Mouse (Mus musculus) MEL (cell line): ENCODE measurements around the gene Poldip2. TPM values are rescaled to one million over a fixed set of nuclear protein-coding genes. Genes with fewer than 3 reads are reported as not detected.

Source experiments
- DNase-seq: peaks from one replicate; pipeline ENCODE4 v3.0.0; 2011; ENCODE audit warnings: low read depth, low spot score
- H3K27ac ChIP-seq: 2 replicates; pipeline ENCODE4 v1.5.1; 2012; ENCODE audit warnings: low read depth, mild to moderate bottlenecking, control low read depth, low read length, moderate library complexity; ENCODE audit not compliant: control insufficient read depth
- H3K27me3 ChIP-seq, 2 experiments: fragments of 150-350 bp in 1 of 2; sonication (generic) in 1 of 2; 2 replicates each; pipeline ENCODE4 v1.6.1; 2012; ENCODE audit warnings: low read length in 2 of 2, mild to moderate bottlenecking in 2 of 2, improper control_type of control experiment in 1 of 2, moderate library complexity in 1 of 2; ENCODE audit not compliant: insufficient read depth in 2 of 2, control insufficient read depth in 1 of 2
- H3K36me3 ChIP-seq, 2 experiments: 2 replicates each; pipeline ENCODE4 v1.6.1; 2012 to 2014; ENCODE audit warnings: low read length in 2 of 2, improper control_type of control experiment in 1 of 2, inconsistent platforms in 1 of 2, mild to moderate bottlenecking in 1 of 2; ENCODE audit not compliant: insufficient read depth in 2 of 2, control insufficient read depth in 1 of 2
- H3K4me1 ChIP-seq, 2 experiments: fragments of 150-350 bp in 1 of 2; sonication (generic) in 1 of 2; 2 replicates each; pipeline ENCODE4 v1.6.1; 2012; ENCODE audit warnings: low read length in 2 of 2, improper control_type of control experiment in 1 of 2, mild to moderate bottlenecking in 1 of 2; ENCODE audit not compliant: insufficient read depth in 2 of 2, control insufficient read depth in 1 of 2
- H3K4me3 ChIP-seq, 2 experiments: fragments of 150-350 bp in 1 of 2; sonication (generic) in 1 of 2; 2 replicates each; pipeline ENCODE4 v1.5.1; 2012; ENCODE audit warnings: low read depth in 2 of 2, low read length in 2 of 2, mild to moderate bottlenecking in 2 of 2, moderate library complexity in 2 of 2, control low read depth in 1 of 2, improper control_type of control experiment in 1 of 2; ENCODE audit not compliant: control insufficient read depth in 1 of 2, insufficient read depth in 1 of 2
- H3K79me2 ChIP-seq: 2 replicates; pipeline ENCODE4 v1.6.1; 2012; ENCODE audit warnings: mild to moderate bottlenecking, low read length, moderate library complexity; ENCODE audit not compliant: control insufficient read depth, poor library complexity, insufficient read depth
- H3K9ac ChIP-seq: 2 replicates; pipeline ENCODE4 v1.6.1; 2012; ENCODE audit warnings: low read depth, mild to moderate bottlenecking, control low read depth, low read length, moderate library complexity; ENCODE audit not compliant: control insufficient read depth, poor library complexity, severe bottlenecking
- H3K9me3 ChIP-seq: fragments of 150-350 bp; sonication (generic); replicated peaks from 2 replicates; pipeline ENCODE4 v1.6.1; 2012; ENCODE audit warnings: mild to moderate bottlenecking, low read length, improper control_type of control experiment, moderate library complexity; ENCODE audit not compliant: insufficient read depth
- ELF1 ChIP-seq: IDR thresholded peaks from 2 replicates; pipeline ENCODE4 v1.6.1; 2014; ENCODE audit warnings: low read depth, mild to moderate bottlenecking, inconsistent platforms, low read length, improper control_type of control experiment, moderate library complexity
- EP300 ChIP-seq, 2 experiments: IDR thresholded peaks; 2 replicates each; pipeline ENCODE4 v1.6.1; 2011; ENCODE audit warnings: improper control_type of control experiment in 2 of 2, low read length in 2 of 2, low read depth in 1 of 2, mild to moderate bottlenecking in 1 of 2
- GABPA ChIP-seq: IDR thresholded peaks from 2 replicates; pipeline ENCODE4 v1.6.1; 2012; ENCODE audit warnings: low read depth, mild to moderate bottlenecking, inconsistent platforms, low read length, improper control_type of control experiment, moderate library complexity
- HCFC1 ChIP-seq: IDR thresholded peaks from 2 replicates; pipeline ENCODE4 v1.6.1; 2012; ENCODE audit warnings: low read depth, mild to moderate bottlenecking, inconsistent platforms, low read length, improper control_type of control experiment, moderate library complexity
- KAT2A ChIP-seq: conservative IDR thresholded peaks from 2 replicates; pipeline ENCODE4 v1.6.1; 2012; ENCODE audit warnings: low read depth, low read length, improper control_type of control experiment, inconsistent platforms
- MAX ChIP-seq: IDR thresholded peaks from 2 replicates; pipeline ENCODE4 v1.6.1; 2011; ENCODE audit warnings: low read length, improper control_type of control experiment
- MAZ ChIP-seq: IDR thresholded peaks from 2 replicates; pipeline ENCODE4 v1.6.1; 2012; ENCODE audit warnings: low read depth, mild to moderate bottlenecking, inconsistent platforms, low read length, improper control_type of control experiment
- MYB ChIP-seq: IDR thresholded peaks from 2 replicates; pipeline ENCODE4 v1.6.1; 2011; ENCODE audit warnings: mild to moderate bottlenecking, low read depth, low read length, improper control_type of control experiment
- MYC ChIP-seq: IDR thresholded peaks from 2 replicates; pipeline ENCODE4 v1.6.1; 2011; ENCODE audit warnings: low read depth, mild to moderate bottlenecking, low read length, improper control_type of control experiment, moderate library complexity
- NELFE ChIP-seq: IDR thresholded peaks from 2 replicates; pipeline ENCODE4 v1.6.1; 2011; ENCODE audit warnings: low read depth, low read length, improper control_type of control experiment
- NRF1 ChIP-seq: IDR thresholded peaks from 2 replicates; pipeline ENCODE4 v1.6.1; 2014; ENCODE audit warnings: low read depth, mild to moderate bottlenecking, inconsistent platforms, low read length, improper control_type of control experiment, moderate library complexity; ENCODE audit not compliant: poor library complexity, insufficient read depth, severe bottlenecking
- POLR2A ChIP-seq, 2 experiments: IDR thresholded peaks; 2 replicates each; pipeline ENCODE4 v1.6.1; 2011 to 2012; ENCODE audit warnings: low read length in 2 of 2, mild to moderate bottlenecking in 2 of 2, control low read depth in 1 of 2, improper control_type of control experiment in 1 of 2, low read depth in 1 of 2, moderate library complexity in 1 of 2; ENCODE audit not compliant: control insufficient read depth in 1 of 2, insufficient read depth in 1 of 2, poor library complexity in 1 of 2
- POLR2AphosphoS2 ChIP-seq: IDR thresholded peaks from 2 replicates; pipeline ENCODE4 v1.6.1; 2011; ENCODE audit warnings: low read length, improper control_type of control experiment
- RCOR1 ChIP-seq: IDR thresholded peaks from 2 replicates; pipeline ENCODE4 v1.6.1; 2012; ENCODE audit warnings: low read depth, mild to moderate bottlenecking, inconsistent platforms, low read length, improper control_type of control experiment
- SMC3 ChIP-seq: IDR thresholded peaks from 2 replicates; pipeline ENCODE4 v1.6.1; 2011; ENCODE audit warnings: low read depth, low read length, improper control_type of control experiment
- TAL1 ChIP-seq: IDR thresholded peaks from 2 replicates; pipeline ENCODE4 v1.6.1; 2012; ENCODE audit warnings: mild to moderate bottlenecking, inconsistent platforms, low read length, moderate library complexity, mixed read lengths
- TCF12 ChIP-seq: IDR thresholded peaks from 2 replicates; pipeline ENCODE4 v1.6.1; 2014; ENCODE audit warnings: low read depth, mild to moderate bottlenecking, inconsistent platforms, low read length, improper control_type of control experiment, moderate library complexity
- USF1 ChIP-seq: IDR thresholded peaks from 2 replicates; pipeline ENCODE4 v1.6.1; 2014; ENCODE audit warnings: low read depth, mild to moderate bottlenecking, inconsistent platforms, low read length, improper control_type of control experiment, moderate library complexity
- ZC3H11A ChIP-seq: IDR thresholded peaks from 2 replicates; pipeline ENCODE4 v1.6.1; 2012; ENCODE audit warnings: low read depth, mild to moderate bottlenecking, inconsistent platforms, low read length, improper control_type of control experiment
- ZMIZ1 ChIP-seq: IDR thresholded peaks from 2 replicates; pipeline ENCODE4 v1.6.1; 2012; ENCODE audit warnings: low read depth, mild to moderate bottlenecking, inconsistent platforms, low read length, improper control_type of control experiment, moderate library complexity
- ZNF384 ChIP-seq: IDR thresholded peaks from 2 replicates; pipeline ENCODE4 v1.6.1; 2012; ENCODE audit warnings: low read depth, mild to moderate bottlenecking, inconsistent platforms, low read length, improper control_type of control experiment
- polyA plus RNA-seq, 2 experiments: library from polyadenylated mRNA; stranded (reverse) in 1 of 2; unstranded in 1 of 2; fragments of >175 nt in 1 of 2; fragments of >200 nt in 1 of 2; gene quantifications; 2 replicates each; pipeline versions ENCODE4 v1.2.1 to v1.2.4; 2012; ENCODE audit warnings: low replicate concordance in 2 of 2, low read depth in 1 of 2; ENCODE audit not compliant: insufficient read length in 2 of 2, insufficient read depth in 1 of 2, missing spikeins in 1 of 2
- total RNA-seq: library from RNA; depleted of rRNA; stranded (reverse); fragments of 300-350 nt; gene quantifications from 2 replicates; pipeline ENCODE4 v1.2.3, GENCODE M21; 2012

Poldip2 gene
- total and polyA plus RNA-seq, 3 experiments: 166 to 260 (median 182) TPM

DNA sequence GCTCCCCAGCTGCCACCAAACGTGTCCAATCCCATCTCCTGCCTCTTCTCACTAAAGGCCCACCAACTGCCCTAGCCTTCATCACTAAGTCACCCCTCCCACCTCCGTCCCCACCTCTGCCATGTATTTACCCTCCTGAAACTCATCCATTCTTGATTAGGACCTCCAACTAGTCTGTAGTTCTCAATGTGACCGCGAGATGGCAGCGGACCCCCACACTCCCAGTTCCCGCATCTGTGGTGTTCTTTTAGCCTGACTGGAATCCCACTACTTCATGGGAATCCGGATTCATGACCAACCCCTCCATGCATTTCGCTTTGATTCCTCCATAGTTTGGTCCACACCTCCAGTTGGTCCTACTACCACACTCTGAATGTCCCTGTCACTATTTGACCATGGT lies 23.8 kb upstream of the Poldip2 start (continued):
- TF ChIP-seq NELFE: no peak
- TF ChIP-seq NRF1: no peak
- no peak for TF ChIP-seq EP300 (IDR thresholded peaks at IDR 0.05; ENCODE audit: low read depth in 1 of 2, low read length in 2 of 2)
- no peak for TF ChIP-seq ZNF384
- no peak for TF ChIP-seq POLR2A (IDR thresholded peaks at IDR 0.05; ENCODE audit: control insufficient read depth in 1 of 2, insufficient read depth in 1 of 2, low read depth in 1 of 2, low read length in 2 of 2, poor library complexity in 1 of 2)

DNA sequence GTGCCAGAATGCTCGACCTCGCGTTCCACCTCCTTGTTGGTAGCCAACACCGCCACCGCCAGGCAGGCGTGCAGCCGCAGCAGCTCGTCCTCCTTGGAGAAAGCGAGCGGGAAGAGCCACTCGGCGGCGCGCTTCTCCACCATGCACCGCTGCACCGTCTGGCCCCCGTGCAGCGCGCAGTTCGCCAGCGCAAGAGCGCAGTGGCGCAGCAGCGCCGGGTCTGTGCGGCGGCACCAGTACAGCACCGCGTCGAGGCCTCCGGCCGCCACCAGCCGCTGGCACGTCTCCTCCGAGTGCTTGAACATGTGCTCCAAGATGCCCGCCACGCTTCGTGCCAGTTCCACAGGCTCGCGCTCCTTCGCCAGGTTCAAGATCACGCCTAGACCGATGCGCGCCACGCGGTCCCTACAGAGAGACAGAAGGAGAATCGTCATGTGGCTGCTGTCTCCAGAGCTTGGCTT lies 21.2 kb upstream of the Poldip2 start:
- no peaks in the 10 kb centered on the region for H3K36me3 ChIP-seq
- no peak overlapping the region for H3K9ac ChIP-seq
- TF ChIP-seq USF1 (no peak), GABPA (no peak), MAZ (no peak), ELF1 (no peak), POLR2AphosphoS2 (no peak), KAT2A (no peak), HCFC1 (no peak), TAL1 (no peak), ZMIZ1 (no peak), MAX (no peak), RCOR1 (no peak), MYC (no peak), ZC3H11A (no peak), TCF12 (no peak), SMC3 (no peak), MYB (no peak)
- peaks cover 0 to 3% of the 10 kb centered on the region in 2 experiments; a peak in 3 of 4 replicates for H3K27me3 ChIP-seq
- H3K4me3 ChIP-seq: no peak overlapping the region
- H3K9me3 ChIP-seq: no peaks in the 10 kb centered on the region
- DNase-seq: no peak
- H3K4me1 ChIP-seq: no peaks in the 10 kb centered on the region
- no peak overlapping the region for H3K27ac ChIP-seq
- no peaks in the 10 kb centered on the region for H3K79me2 ChIP-seq
